Mouse (Mus musculus) hindbrain, embryonic 14.5 days (tissue): ENCODE data around the gene Tnni3k. TPM values are rescaled to one million over a fixed set of nuclear protein-coding genes. Genes with fewer than 3 reads are reported as not detected.

Experiments used
- ATAC-seq: fragments of 200-750 bp; cut with Nextera tagmentation; 2 replicates; pipeline ENCODE4 v1.8.0; 2017; ENCODE audit warnings: moderate number of reproducible peaks, mild to moderate bottlenecking, moderate TSS enrichment, moderate library complexity; ENCODE audit not compliant: low FRiP score
- DNase-seq: peaks from one replicate; pipeline ENCODE4 v3.0.0-alpha.2; 2015; ENCODE audit warnings: low spot score
- H3K27ac ChIP-seq: fragments of 300-500 bp; sonication (generic); 2 replicates; pipeline ENCODE4 v1.5.1; 2014; ENCODE audit warnings: mild to moderate bottlenecking, moderate library complexity
- H3K27me3 ChIP-seq: fragments of 300-500 bp; sonication (generic); 2 replicates; pipeline ENCODE4 v1.6.1; 2014; ENCODE audit warnings: mild to moderate bottlenecking, low read length, mixed read lengths; ENCODE audit not compliant: control insufficient read depth, insufficient read depth
- H3K36me3 ChIP-seq: fragments of 300-500 bp; sonication (generic); replicated peaks from 2 replicates; pipeline ENCODE4 v1.6.1; 2014; ENCODE audit not compliant: control insufficient read depth, insufficient read depth
- H3K4me1 ChIP-seq: fragments of 300-500 bp; sonication (generic); replicated peaks from 2 replicates; pipeline ENCODE4 v1.6.1; 2014; ENCODE audit warnings: antibody characterized with exemption, low read length, mixed read lengths; ENCODE audit not compliant: control insufficient read depth, insufficient read depth
- H3K4me2 ChIP-seq: fragments of 300-500 bp; sonication (generic); replicated peaks from 2 replicates; pipeline ENCODE4 v1.6.1; 2014; ENCODE audit warnings: mild to moderate bottlenecking, moderate library complexity
- H3K4me3 ChIP-seq: fragments of 300-500 bp; sonication (generic); replicated peaks from 2 replicates; pipeline ENCODE4 v1.5.1; 2014; ENCODE audit warnings: mild to moderate bottlenecking, low read length
- H3K9ac ChIP-seq: fragments of 300-500 bp; sonication (generic); 2 replicates; pipeline ENCODE4 v1.6.1; 2014
- H3K9me3 ChIP-seq: fragments of 300-500 bp; sonication (generic); 2 replicates; pipeline ENCODE4 v1.6.1; 2016; ENCODE audit warnings: low read length; ENCODE audit not compliant: control insufficient read depth
- WGBS: fragments of 180-500 bp; shearing (Covaris S2); extraction: QIAGEN DNeasy Blood & Tissue Kit; methylation state at CpG from one replicate; pipeline ENCODE4 v1.1.7; 2014; 5-methylcytosine and 5-hydroxymethylcytosine counted together
- polyA plus RNA-seq: library from polyadenylated mRNA; unstranded; fragments of >200 nt; fragmentation: Nextera tagmentation; extraction: Ambion mirVana; gene quantifications from 2 replicates; pipeline ENCODE4 v1.2.1, GENCODE M21; 2014

Gene Tnni3k
- 0.20 and 0.24 TPM in 2 replicates for polyA plus RNA-seq

- no peak for ATAC-seq
- Histone ChIP-seq H3K4me2 (no peak within 1 kb of the TSS), H3K9ac (no peak within 1 kb of the TSS), H3K36me3 (no peaks in the 10 kb centered on the region), H3K27me3 (no peaks in the 10 kb centered on the region), H3K4me1 (no peaks in the 10 kb centered on the region), H3K9me3 (no peaks in the 10 kb centered on the region), H3K4me3 (no peak within 1 kb of the TSS), H3K27ac (no peak within 1 kb of the TSS)
- WGBS: 80% methylated on average over 6 of the region's 6 CpGs
- no peak for DNase-seq
Observed at GRCm38 (mm10) chr3:155055231-155055916, at the start of gene Tnni3k. Gene Tnni3k (minus strand): TSS chr3:155055407.

GRCm38 (mm10) chr3:155099266-155099665, 44.1 kb upstream of the Tnni3k start:
- ATAC-seq (no peak), DNase-seq (no peak)
- H3K36me3 ChIP-seq: no peaks in the 10 kb centered on the region
- H3K4me1 ChIP-seq: no peaks in the 10 kb centered on the region
- H3K27ac ChIP-seq: no peak overlapping the region
- no peak overlapping the region for H3K9ac ChIP-seq
- no peak overlapping the region for H3K4me2 ChIP-seq
- H3K4me3 ChIP-seq: no peak overlapping the region
- no peaks in the 10 kb centered on the region for H3K9me3 ChIP-seq
- no peaks in the 10 kb centered on the region for H3K27me3 ChIP-seq
- WGBS: 100% methylated on average over 1 of the region's 1 CpGs

- peak; percentile 100 for ATAC-seq
- Histone ChIP-seq H3K9ac (peak within 1 kb of the TSS; percentile 78), H3K36me3 (0 out of 2 replicates have a peak, but pooled peaks cover 9% of the 10 kb centered on the region), H3K9me3 (no peaks in the 10 kb centered on the region), H3K27me3 (no peaks in the 10 kb centered on the region), H3K27ac (peak within 1 kb of the TSS; percentile 90), H3K4me1 (peaks cover 14% of the 10 kb centered on the region; the same call in 1 of the 2 replicates), H3K4me3 (peak within 1 kb of the TSS; percentile 53), H3K4me2 (peak within 1 kb of the TSS; percentile 63)
- peak; percentile 92 for DNase-seq
- under 1% methylated on average over 47 of the region's 47 CpGs for WGBS
Observed at GRCm38 (mm10) chr3:155093116-155093956, 38.1 kb upstream of the Tnni3k start, which contains the start of the genes Fpgt and Lrriq3. Gene Fpgt (minus strand): TSS chr3:155093403. Gene Lrriq3 (plus strand): TSS chr3:155093434.

GRCm38 (mm10) chr3:155092081-155092480, 36.9 kb upstream of the Tnni3k start:
- Histone ChIP-seq H3K4me2 (peak overlapping the region; percentile 63), H3K27ac (no peak overlapping the region), H3K9ac (no peak overlapping the region), H3K9me3 (no peaks in the 10 kb centered on the region), H3K4me1 (peaks cover 14% of the 10 kb centered on the region; the same call in 1 of the 2 replicates), H3K4me3 (peak overlapping the region; percentile 53; the same call in 1 of the 2 replicates), H3K36me3 (peaks cover 18% of the 10 kb centered on the region), H3K27me3 (no peaks in the 10 kb centered on the region)
- ATAC-seq (no peak), DNase-seq (no peak)
- WGBS: 94% methylated on average over 6 of the region's 6 CpGs

- DNase-seq (no peak), ATAC-seq (no peak)
- WGBS: 87% methylated on average over 4 of the region's 4 CpGs
- H3K27me3 ChIP-seq: no peaks in the 10 kb centered on the region
- no peaks in the 10 kb centered on the region for H3K36me3 ChIP-seq
- no peak overlapping the region for H3K27ac ChIP-seq
- no peaks in the 10 kb centered on the region for H3K9me3 ChIP-seq
- no peak overlapping the region for H3K4me2 ChIP-seq
- no peak overlapping the region for H3K9ac ChIP-seq
- H3K4me1 ChIP-seq: no peaks in the 10 kb centered on the region
- H3K4me3 ChIP-seq: no peak overlapping the region
Observed at GRCm38 (mm10) chr3:155077908-155078307, 22.7 kb upstream of the Tnni3k start.

GRCm38 (mm10) chr3:155059449-155059822, 4.2 kb upstream of the Tnni3k start:
- no peaks in the 10 kb centered on the region for H3K36me3 ChIP-seq
- H3K27ac ChIP-seq: no peak overlapping the region
- DNase-seq (no peak), ATAC-seq (no peak)
- H3K27me3 ChIP-seq: no peaks in the 10 kb centered on the region
- H3K9me3 ChIP-seq: no peaks in the 10 kb centered on the region
- no peaks in the 10 kb centered on the region for H3K4me1 ChIP-seq
- H3K4me2 ChIP-seq: no peak overlapping the region
- no peak overlapping the region for H3K4me3 ChIP-seq
- no peak overlapping the region for H3K9ac ChIP-seq

- no peak overlapping the region for H3K4me3 ChIP-seq
- no peak overlapping the region for H3K4me2 ChIP-seq
Observed at GRCm38 (mm10) chr3:155058800-155059448, 3.7 kb upstream of the Tnni3k start.

GRCm38 (mm10) chr3:155057566-155057965, 2.4 kb upstream of the Tnni3k start:
- no peaks in the 10 kb centered on the region for H3K4me1 ChIP-seq
- H3K9ac ChIP-seq: no peak overlapping the region
- no peak overlapping the region for H3K4me3 ChIP-seq
- no peak for ATAC-seq
- no peaks in the 10 kb centered on the region for H3K27me3 ChIP-seq
- no peak for DNase-seq
- H3K9me3 ChIP-seq: no peaks in the 10 kb centered on the region
- H3K36me3 ChIP-seq: no peaks in the 10 kb centered on the region
- no peak overlapping the region for H3K27ac ChIP-seq
- no peak overlapping the region for H3K4me2 ChIP-seq

More at GRCm38 (mm10) chr3:155058800-155059448, 3.7 kb upstream of the Tnni3k start:
- no peaks in the 10 kb centered on the region for H3K9me3 ChIP-seq
- DNase-seq (no peak), ATAC-seq (no peak)
- no peaks in the 10 kb centered on the region for H3K27me3 ChIP-seq
- H3K9ac ChIP-seq: no peak overlapping the region
- no peak overlapping the region for H3K27ac ChIP-seq
- H3K4me1 ChIP-seq: no peaks in the 10 kb centered on the region
- WGBS: 86% methylated on average over 6 of the region's 6 CpGs
- H3K36me3 ChIP-seq: no peaks in the 10 kb centered on the region

- Histone ChIP-seq H3K27ac (no peak overlapping the region), H3K27me3 (no peaks in the 10 kb centered on the region), H3K4me1 (no peaks in the 10 kb centered on the region), H3K9me3 (no peaks in the 10 kb centered on the region), H3K4me2 (no peak overlapping the region), H3K36me3 (no peaks in the 10 kb centered on the region), H3K4me3 (no peak overlapping the region), H3K9ac (no peak overlapping the region)
- ATAC-seq (no peak), DNase-seq (no peak)
Observed at GRCm38 (mm10) chr3:155056606-155057005, 1.4 kb upstream of the Tnni3k start.
